Mouse (Mus musculus): ENCODE data around the gene R3hdm2. TPM values are rescaled to one million over a fixed set of nuclear protein-coding genes. Genes with fewer than 3 reads are reported as not detected.

The R3hdm2 gene
- polyA plus RNA-seq, 1 experiment: 63.4 TPM

DNA sequence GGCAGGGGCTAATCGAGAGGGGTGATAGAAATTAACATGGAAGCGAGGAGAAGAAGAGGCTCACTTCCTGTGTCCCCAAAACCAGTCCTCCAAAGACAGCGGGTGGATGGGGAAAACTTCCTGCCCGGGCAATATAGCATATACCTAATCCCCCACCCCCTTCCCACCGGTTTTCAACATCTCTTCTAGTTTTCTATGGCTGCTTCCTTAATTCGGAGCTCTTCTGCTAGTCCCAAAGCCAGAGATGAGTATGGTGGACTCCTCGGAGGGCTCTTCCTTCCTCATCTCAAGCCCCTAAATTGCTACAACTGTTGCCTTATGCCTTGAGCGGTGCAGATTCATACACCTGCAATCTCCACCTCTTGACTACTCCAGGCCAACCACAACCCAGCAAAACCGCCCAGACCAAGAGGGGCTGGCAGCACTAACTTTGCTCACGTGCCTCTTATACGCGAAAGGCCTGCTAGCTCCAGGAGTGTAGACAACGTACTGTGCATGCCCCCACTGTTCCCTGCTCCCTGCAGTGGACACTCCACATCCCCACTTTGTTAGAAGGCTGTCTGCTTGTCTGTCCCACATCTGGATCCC, 134.1 kb downstream of the R3hdm2 start:
- Histone ChIP-seq H3K4me3 (peak overlapping the region; percentile 71), H3K4me2 (ENCODE audit: low read depth) (peak overlapping the region; percentile 100), H3K79me2 (ENCODE audit: control insufficient read depth, insufficient read depth) (no peaks in the 10 kb centered on the region), H3ac (ENCODE audit: control insufficient read depth, insufficient read length) (no peak overlapping the region), H3K27me3 (ENCODE audit: control insufficient read depth, insufficient read depth, insufficient read length) (no peaks in the 10 kb centered on the region), H3K36me3 (ENCODE audit: control insufficient read depth, insufficient read depth) (peaks cover 22% of the 10 kb centered on the region)
- no peak for TF ChIP-seq USF1 (IDR thresholded peaks at IDR 0.05; ENCODE audit: low read depth)
- no peak for TF ChIP-seq MAX (IDR thresholded peaks at IDR 0.05; ENCODE audit: low read depth)
- no peak for TF ChIP-seq REST (IDR thresholded peaks at IDR 0.05; ENCODE audit: insufficient read depth, insufficient read length)
- no peak for TF ChIP-seq CEBPB (IDR thresholded peaks at IDR 0.05; ENCODE audit: insufficient read depth, poor library complexity, severe bottlenecking)
- no peak for TF ChIP-seq POLR2AphosphoS2 (IDR thresholded peaks at IDR 0.05; ENCODE audit: insufficient read length, low read depth)
- TF ChIP-seq POLR2A (IDR thresholded peaks at IDR 0.05; ENCODE audit: insufficient read length, low read depth): no peak
- TF ChIP-seq MYOD1 (IDR thresholded peaks at IDR 0.05; ENCODE audit: control insufficient read depth in 1 of 3, insufficient read length in 2 of 3, low read depth in 2 of 3): no peak
- no peak for TF ChIP-seq SRF (IDR thresholded peaks at IDR 0.05; ENCODE audit: control insufficient read depth, insufficient read length, low read depth)
- no peak for TF ChIP-seq E2F4 (IDR thresholded peaks at IDR 0.05; ENCODE audit: insufficient read depth)

DNA sequence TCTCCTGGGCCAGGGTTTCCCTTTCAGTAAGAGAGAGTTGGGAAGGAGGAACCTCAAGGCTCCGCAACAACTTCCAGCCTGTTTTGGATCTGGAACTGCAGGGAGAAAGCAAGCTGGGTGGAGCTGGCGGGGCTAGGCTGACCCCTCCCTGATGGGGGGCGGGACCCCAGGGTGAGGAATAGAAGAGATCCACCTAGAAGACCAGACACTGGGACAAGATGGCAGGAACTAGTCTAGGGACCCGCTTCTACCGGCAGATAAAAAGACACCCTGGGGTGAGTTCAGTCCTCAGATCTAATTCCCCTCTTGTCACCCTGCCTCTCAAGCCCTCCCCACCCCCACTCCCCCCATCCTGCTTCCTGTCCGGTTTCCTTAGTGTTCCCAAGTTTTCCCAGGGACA, 134.6 kb downstream of the R3hdm2 start, which contains the start of gene Ndufa4l2:
Gene Ndufa4l2 (plus strand): TSS at position 204 of the 400 bp plus-strand sequence.
- peak within 1 kb of the TSS; percentile 71 for H3K4me3 ChIP-seq
- TF ChIP-seq POLR2AphosphoS2 (IDR thresholded peaks at IDR 0.05; ENCODE audit: insufficient read length, low read depth): peak; percentile 25
- TF ChIP-seq MYOG (IDR thresholded peaks at IDR 0.05; ENCODE audit: control insufficient read depth in 1 of 3, insufficient read depth in 1 of 3, insufficient read length in 2 of 3, low read depth in 2 of 3): no peak
- H3ac ChIP-seq (ENCODE audit: control insufficient read depth, insufficient read length): no peak within 1 kb of the TSS
- peak within 1 kb of the TSS; percentile 100 for H3K4me2 ChIP-seq (ENCODE audit: low read depth)
- H3K79me2 ChIP-seq (ENCODE audit: control insufficient read depth, insufficient read depth): no peaks in the 10 kb centered on the region
- no peaks in the 10 kb centered on the region for H3K27me3 ChIP-seq (ENCODE audit: control insufficient read depth, insufficient read depth, insufficient read length)
- H3K36me3 ChIP-seq (ENCODE audit: control insufficient read depth, insufficient read depth): peaks cover 22% of the 10 kb centered on the region

DNA sequence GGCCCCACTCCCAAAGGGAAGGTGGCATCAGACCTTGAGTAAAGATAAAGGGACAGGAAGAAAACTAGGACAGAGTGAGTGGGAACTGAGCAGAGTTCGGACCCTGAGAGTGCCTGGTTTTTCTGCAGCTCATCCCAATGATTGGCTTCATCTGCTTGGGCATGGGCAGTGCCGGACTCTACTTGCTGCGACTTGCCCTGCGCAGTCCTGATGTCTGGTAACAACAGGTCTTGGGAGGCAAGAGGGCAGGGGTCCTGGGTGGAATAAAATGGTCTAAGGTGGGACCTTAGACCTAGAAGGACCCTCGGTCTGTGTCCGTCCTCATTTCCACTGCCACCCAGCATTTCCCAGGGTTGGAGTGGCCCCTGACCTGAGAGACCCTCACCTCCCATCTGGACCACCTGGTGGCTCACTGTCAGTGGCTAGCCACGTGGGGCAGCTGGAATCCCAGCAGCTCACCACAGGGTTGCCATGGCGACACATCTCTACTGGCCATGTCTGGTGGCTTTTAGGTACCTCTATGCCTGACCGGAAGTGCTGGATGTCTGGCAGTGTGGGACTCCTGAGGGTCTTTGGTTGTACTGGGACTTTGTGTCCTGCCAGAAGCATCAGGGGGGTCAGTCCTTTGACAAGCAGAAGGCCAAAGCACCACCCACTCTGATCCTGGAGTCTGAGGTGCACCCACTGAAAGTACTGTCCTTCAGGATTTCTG, 135.3 kb downstream of the R3hdm2 start:
- H3K4me3 ChIP-seq: no peak overlapping the region

DNA sequence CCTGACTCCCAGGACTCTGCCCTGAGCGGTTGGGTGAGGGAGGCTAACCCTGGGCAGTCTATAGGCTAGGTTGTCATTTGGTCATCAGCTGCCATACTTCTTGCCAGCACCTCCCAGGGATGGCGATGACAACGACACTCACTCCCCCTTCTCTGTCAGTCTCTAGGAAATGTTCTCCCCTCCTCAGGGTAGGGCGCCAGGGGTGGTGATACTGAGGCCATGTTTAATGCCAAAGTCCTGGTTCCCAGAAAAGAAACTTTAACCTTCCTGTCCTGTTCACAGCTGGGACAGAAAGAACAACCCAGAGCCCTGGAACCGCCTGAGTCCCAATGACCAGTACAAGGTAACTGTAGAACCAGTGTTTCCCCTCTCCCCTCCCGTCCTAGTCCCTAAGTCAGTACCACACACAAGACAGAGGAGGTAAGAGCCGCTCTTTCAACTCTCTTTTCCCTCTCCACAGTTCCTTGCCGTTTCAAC, 135.9 kb downstream of the R3hdm2 start:
- H3K4me2 ChIP-seq (ENCODE audit: low read depth): no peak overlapping the region
- H3ac ChIP-seq (ENCODE audit: control insufficient read depth, insufficient read length): no peak overlapping the region
- no peak overlapping the region for H3K4me3 ChIP-seq
- no peak for TF ChIP-seq SRF (IDR thresholded peaks at IDR 0.05; ENCODE audit: control insufficient read depth, insufficient read length, low read depth)
- no peak for TF ChIP-seq USF1 (IDR thresholded peaks at IDR 0.05; ENCODE audit: low read depth)
- TF ChIP-seq POLR2A (IDR thresholded peaks at IDR 0.05; ENCODE audit: insufficient read length, low read depth): no peak
- TF ChIP-seq TCF3 (IDR thresholded peaks at IDR 0.05; ENCODE audit: insufficient read length, low read depth): no peak
- H3K36me3 ChIP-seq (ENCODE audit: control insufficient read depth, insufficient read depth): peaks cover 32% of the 10 kb centered on the region
- H3K79me2 ChIP-seq (ENCODE audit: control insufficient read depth, insufficient read depth): peaks cover 11% of the 10 kb centered on the region
- H3K27me3 ChIP-seq (ENCODE audit: control insufficient read depth, insufficient read depth, insufficient read length): no peaks in the 10 kb centered on the region

More for the DNA sequence above, 135.3 kb downstream of the R3hdm2 start:
- peak; percentile 88 for TF ChIP-seq POLR2AphosphoS2 (IDR thresholded peaks at IDR 0.05; ENCODE audit: insufficient read length, low read depth)
- TF ChIP-seq MAX (IDR thresholded peaks at IDR 0.05; ENCODE audit: low read depth): no peak
- TF ChIP-seq POLR2A (IDR thresholded peaks at IDR 0.05; ENCODE audit: insufficient read length, low read depth): peak; percentile 40
- Histone ChIP-seq H3K79me2 (ENCODE audit: control insufficient read depth, insufficient read depth) (peaks cover 5% of the 10 kb centered on the region), H3K4me2 (ENCODE audit: low read depth) (no peak overlapping the region), H3K27me3 (ENCODE audit: control insufficient read depth, insufficient read depth, insufficient read length) (no peaks in the 10 kb centered on the region), H3K36me3 (ENCODE audit: control insufficient read depth, insufficient read depth) (peaks cover 29% of the 10 kb centered on the region), H3ac (ENCODE audit: control insufficient read depth, insufficient read length) (no peak overlapping the region)

DNA sequence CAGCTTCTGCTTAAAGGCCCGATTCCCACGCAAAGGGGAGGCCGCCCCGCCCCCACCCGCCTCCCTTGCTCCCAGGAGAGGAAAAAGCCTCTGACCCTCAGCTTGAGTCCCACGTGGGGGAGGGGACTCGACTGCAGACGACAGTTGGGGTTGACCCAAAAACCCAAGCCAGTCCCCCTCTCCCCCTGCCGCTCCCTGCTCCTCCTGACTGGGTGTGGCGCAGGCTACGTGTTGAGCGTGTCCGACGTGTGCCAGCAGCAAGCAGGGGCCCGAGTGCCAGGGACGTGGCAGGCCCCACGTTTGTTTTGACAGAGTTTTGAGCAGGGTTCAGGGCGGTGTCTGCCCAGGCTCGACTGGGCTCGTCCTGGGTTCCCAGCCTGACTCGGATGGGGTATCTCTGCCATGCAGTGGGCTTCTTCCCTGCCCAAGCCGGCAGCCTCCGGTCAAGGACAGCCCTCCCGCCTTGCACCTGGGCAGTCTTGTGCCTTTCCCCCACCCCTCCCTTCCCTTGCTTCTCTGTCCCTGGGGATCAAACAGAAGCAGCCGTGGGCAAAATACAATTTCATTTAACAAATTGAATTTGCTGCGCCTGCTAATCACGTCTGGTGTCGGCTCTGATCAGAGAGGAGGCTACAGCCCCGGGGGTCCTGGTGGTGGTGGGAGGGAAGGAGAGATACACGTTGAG, 136.6 kb downstream of the R3hdm2 start:
- no peaks in the 10 kb centered on the region for H3K27me3 ChIP-seq (ENCODE audit: control insufficient read depth, insufficient read depth, insufficient read length)
- H3K4me2 ChIP-seq (ENCODE audit: low read depth): no peak overlapping the region
- H3ac ChIP-seq (ENCODE audit: control insufficient read depth, insufficient read length): no peak overlapping the region
- H3K4me3 ChIP-seq: no peak overlapping the region
- TF ChIP-seq POLR2A (IDR thresholded peaks at IDR 0.05; ENCODE audit: insufficient read length, low read depth): peak; percentile 57
- no peak for TF ChIP-seq MYOG (IDR thresholded peaks at IDR 0.05; ENCODE audit: control insufficient read depth in 1 of 3, insufficient read depth in 1 of 3, insufficient read length in 2 of 3, low read depth in 2 of 3)
- peak; percentile 80 for TF ChIP-seq POLR2AphosphoS2 (IDR thresholded peaks at IDR 0.05; ENCODE audit: insufficient read length, low read depth)
- H3K79me2 ChIP-seq (ENCODE audit: control insufficient read depth, insufficient read depth): peaks cover 18% of the 10 kb centered on the region
- H3K36me3 ChIP-seq (ENCODE audit: control insufficient read depth, insufficient read depth): peaks cover 32% of the 10 kb centered on the region

Measured in myocyte (in vitro differentiated cells).